Mouse (Mus musculus) lung, embryonic 16.5 days (tissue): ENCODE data around the gene Man2b1. TPM values are rescaled to one million over a fixed set of nuclear protein-coding genes. Genes with fewer than 3 reads are reported as not detected.
A peak's percentile ranks its signal among the peaks of the same experiment; 100 is the strongest.

Experiments used
- ATAC-seq: fragments of 200-750 bp; cut with Nextera tagmentation; 2 replicates; pipeline ENCODE4 v1.8.0; 2017; ENCODE audit warnings: low read depth, mild to moderate bottlenecking, moderate library complexity
- H3K27ac ChIP-seq: fragments of 300-500 bp; sonication (generic); 2 replicates; pipeline ENCODE4 v1.5.1; 2014; ENCODE audit warnings: mild to moderate bottlenecking, control low read depth, low read length
- H3K27me3 ChIP-seq: fragments of 300-500 bp; sonication (generic); 2 replicates; pipeline ENCODE4 v1.6.1; 2014; ENCODE audit warnings: low read depth, low read length, mixed read lengths; ENCODE audit not compliant: control insufficient read depth, insufficient read depth
- H3K36me3 ChIP-seq: fragments of 300-500 bp; sonication (generic); 2 replicates; pipeline ENCODE4 v1.6.1; 2014; ENCODE audit warnings: low read length; ENCODE audit not compliant: control insufficient read depth, insufficient read depth
- H3K4me1 ChIP-seq: fragments of 300-500 bp; sonication (generic); replicated peaks from 2 replicates; pipeline ENCODE4 v1.6.1; 2014; ENCODE audit warnings: low read length, mixed read lengths; ENCODE audit not compliant: control insufficient read depth, insufficient read depth
- H3K4me2 ChIP-seq: fragments of 300-500 bp; sonication (generic); 2 replicates; pipeline ENCODE4 v1.6.1; 2014; ENCODE audit warnings: low read depth, low read length, control low read depth
- H3K4me3 ChIP-seq: fragments of 300-500 bp; sonication (generic); 2 replicates; pipeline ENCODE4 v1.5.1; 2014; ENCODE audit warnings: mild to moderate bottlenecking, low read length, control low read depth
- H3K9ac ChIP-seq: fragments of 300-500 bp; sonication (generic); 2 replicates; pipeline ENCODE4 v1.6.1; 2014; ENCODE audit warnings: low read length, control low read depth
- H3K9me3 ChIP-seq: fragments of 300-500 bp; sonication (generic); 2 replicates; pipeline ENCODE4 v1.6.1; 2016; ENCODE audit warnings: low read length; ENCODE audit not compliant: control insufficient read depth
- WGBS: fragments of 180-500 bp; shearing (Covaris S2); extraction: QIAGEN DNeasy Blood & Tissue Kit; methylation state at CpG from one replicate; pipeline ENCODE4 v1.1.7; 2014; 5-methylcytosine and 5-hydroxymethylcytosine counted together
- polyA plus RNA-seq: library from polyadenylated mRNA; unstranded; fragments of >200 nt; fragmentation: Nextera tagmentation; extraction: Ambion mirVana; gene quantifications from 2 replicates; pipeline ENCODE4 v1.2.1, GENCODE M21; 2015

Gene Man2b1
- 44.6 and 48.7 TPM in 2 replicates for polyA plus RNA-seq

- H3K27me3 ChIP-seq = no peaks in the 10 kb centered on the region
- no peaks in the 10 kb centered on the region for H3K9me3 ChIP-seq
- 1% methylated on average over 30 of the region's 30 CpGs for WGBS
- peaks cover 13% of the 10 kb centered on the region for H3K36me3 ChIP-seq
- H3K4me2 ChIP-seq = peak within 1 kb of the TSS; percentile 67
- peak within 1 kb of the TSS; percentile 35; the same call in 1 of the 2 replicates for H3K27ac ChIP-seq
- peak; percentile 95 for ATAC-seq
- peaks cover 26% of the 10 kb centered on the region for H3K4me1 ChIP-seq
- H3K4me3 ChIP-seq = peak within 1 kb of the TSS; percentile 67
- peak within 1 kb of the TSS; percentile 76 for H3K9ac ChIP-seq
Observed at GRCm38 (mm10) chr8:85083108-85083813, at the start of gene Man2b1. TSS of gene Man2b1 (plus strand) at chr8:85083270.

GRCm38 (mm10) chr8:85033867-85034266, 49.2 kb upstream of the Man2b1 start:
- H3K27me3 ChIP-seq = no peaks in the 10 kb centered on the region
- H3K27ac ChIP-seq = no peak overlapping the region; the same call in 1 of the 2 replicates
- H3K4me2 ChIP-seq = no peak overlapping the region
- no peaks in the 10 kb centered on the region for H3K9me3 ChIP-seq
- peaks cover 13% of the 10 kb centered on the region for H3K4me1 ChIP-seq
- H3K36me3 ChIP-seq = peaks cover 34% of the 10 kb centered on the region
- 52% methylated on average over 1 of the region's 1 CpGs for WGBS
- no peak overlapping the region for H3K9ac ChIP-seq
- no peak for ATAC-seq
- H3K4me3 ChIP-seq = no peak overlapping the region

- under 1% methylated on average over 13 of the region's 13 CpGs for WGBS
- H3K27me3 ChIP-seq = no peaks in the 10 kb centered on the region
- H3K4me2 ChIP-seq = peak overlapping the region; percentile 91
- ATAC-seq = no peak
- peak overlapping the region; percentile 83 for H3K4me3 ChIP-seq
- H3K9ac ChIP-seq = peak overlapping the region; percentile 94
- H3K27ac ChIP-seq = peak overlapping the region; percentile 50; the same call in 1 of the 2 replicates
- H3K4me1 ChIP-seq = peaks cover 15% of the 10 kb centered on the region
- H3K9me3 ChIP-seq = no peaks in the 10 kb centered on the region
- H3K36me3 ChIP-seq = peaks cover 30% of the 10 kb centered on the region
Observed at GRCm38 (mm10) chr8:85034764-85035163, 48.3 kb upstream of the Man2b1 start.

GRCm38 (mm10) chr8:85035165-85035727, 47.8 kb upstream of the Man2b1 start:
- Histone ChIP-seq H3K4me2 (peak overlapping the region; percentile 91), H3K27me3 (no peaks in the 10 kb centered on the region), H3K4me1 (peaks cover 15% of the 10 kb centered on the region), H3K36me3 (peaks cover 27% of the 10 kb centered on the region), H3K27ac (peak overlapping the region; percentile 100), H3K9ac (peak overlapping the region; percentile 94), H3K9me3 (no peaks in the 10 kb centered on the region), H3K4me3 (peak overlapping the region; percentile 83)
- no peak for ATAC-seq
- WGBS = 4% methylated on average over 12 of the region's 12 CpGs

GRCm38 (mm10) chr8:85035728-85036310, 47.3 kb upstream of the Man2b1 start:
- H3K4me1 ChIP-seq = peaks cover 15% of the 10 kb centered on the region
- H3K27me3 ChIP-seq = no peaks in the 10 kb centered on the region
- under 1% methylated on average over 15 of the region's 15 CpGs for WGBS
- ATAC-seq = peak; percentile 12
- H3K36me3 ChIP-seq = peaks cover 28% of the 10 kb centered on the region
- H3K9ac ChIP-seq = peak overlapping the region; percentile 94
- peak overlapping the region; percentile 91 for H3K4me2 ChIP-seq
- H3K4me3 ChIP-seq = peak overlapping the region; percentile 83
- H3K9me3 ChIP-seq = no peaks in the 10 kb centered on the region
- H3K27ac ChIP-seq = peak overlapping the region; percentile 100

GRCm38 (mm10) chr8:85036381-85036717, 46.7 kb upstream of the Man2b1 start:
- peak overlapping the region; percentile 100 for H3K27ac ChIP-seq
- H3K27me3 ChIP-seq = no peaks in the 10 kb centered on the region
- ATAC-seq = peak; percentile 26
- peaks cover 29% of the 10 kb centered on the region for H3K36me3 ChIP-seq
- H3K9ac ChIP-seq = peak overlapping the region; percentile 94
- H3K4me1 ChIP-seq = peaks cover 15% of the 10 kb centered on the region
- H3K9me3 ChIP-seq = no peaks in the 10 kb centered on the region
- WGBS = 0% methylated on average over 9 of the region's 9 CpGs
- peak overlapping the region; percentile 83 for H3K4me3 ChIP-seq
- H3K4me2 ChIP-seq = peak overlapping the region; percentile 91

DNA sequence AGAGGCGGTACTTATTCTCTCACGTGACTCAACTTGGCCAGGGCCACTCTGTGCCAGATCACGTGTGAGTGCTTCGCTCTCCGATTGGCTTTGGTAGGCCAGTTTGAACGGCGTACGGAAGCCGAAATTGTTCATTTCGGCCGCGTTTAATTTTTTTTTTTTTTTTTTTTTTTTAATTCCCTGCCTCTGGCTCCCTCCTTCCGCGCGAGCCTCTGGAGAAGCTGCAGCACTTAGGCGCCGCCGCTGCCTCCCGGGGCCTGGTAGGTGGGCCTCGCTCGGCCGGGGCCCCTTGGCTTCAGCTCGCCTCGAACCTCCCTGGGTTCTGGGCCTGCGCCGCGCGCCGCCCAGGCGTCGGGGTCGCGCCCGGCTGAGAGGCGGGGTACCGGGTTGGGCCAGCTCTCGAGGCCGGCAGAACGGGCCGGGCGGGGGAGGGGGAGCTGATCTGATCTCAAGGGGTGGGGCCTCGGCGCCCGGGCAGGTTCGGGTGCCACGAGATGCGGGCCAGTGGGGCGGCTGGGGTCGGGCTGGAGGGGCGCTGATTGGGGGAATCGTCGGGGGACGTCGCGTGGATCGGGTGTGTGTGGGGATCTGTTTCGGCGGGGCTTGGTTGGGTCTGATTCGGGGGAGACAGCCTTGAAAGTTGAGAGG, 46.2 kb upstream of the Man2b1 start, which contains the start of gene Tnpo2:
Tnpo2 (plus strand) TSS at position 198 of the 648 bp plus-strand sequence.
- WGBS = under 1% methylated on average over 56 of the region's 59 CpGs
- Histone ChIP-seq H3K4me3 (peak within 1 kb of the TSS; percentile 83), H3K27me3 (no peaks in the 10 kb centered on the region), H3K9ac (peak within 1 kb of the TSS; percentile 94), H3K27ac (peak within 1 kb of the TSS; percentile 100), H3K4me1 (peaks cover 15% of the 10 kb centered on the region), H3K36me3 (peaks cover 26% of the 10 kb centered on the region), H3K9me3 (no peaks in the 10 kb centered on the region), H3K4me2 (peak within 1 kb of the TSS; percentile 91)
- peak; percentile 94 for ATAC-seq

GRCm38 (mm10) chr8:85037366-85037680, 45.7 kb upstream of the Man2b1 start:
- 0% methylated on average over 14 of the region's 14 CpGs for WGBS

More at GRCm38 (mm10) chr8:85037366-85037680, 45.7 kb upstream of the Man2b1 start:
- peak overlapping the region; percentile 100 for H3K27ac ChIP-seq
- H3K4me2 ChIP-seq = peak overlapping the region; percentile 81
- peak; percentile 53 for ATAC-seq
- peak overlapping the region; percentile 94 for H3K9ac ChIP-seq
- H3K27me3 ChIP-seq = no peaks in the 10 kb centered on the region
- H3K4me3 ChIP-seq = peak overlapping the region; percentile 83
- H3K9me3 ChIP-seq = no peaks in the 10 kb centered on the region
- peaks cover 22% of the 10 kb centered on the region for H3K36me3 ChIP-seq
- peaks cover 15% of the 10 kb centered on the region for H3K4me1 ChIP-seq
